Mouse (Mus musculus) limb, embryonic 13.5 days (tissue): ENCODE measurements around the gene 1810024B03Rik. TPM values are rescaled to one million over a fixed set of nuclear protein-coding genes. Genes with fewer than 3 reads are reported as not detected.
"Not testable (repeated sequence)": the region's sequence is repeated elsewhere in the genome, so short reads cannot be mapped to it uniquely, and the experiment has no call there.

ENCODE experiments used
- ATAC-seq: fragments of 200-750 bp; cut with Nextera tagmentation; 2 replicates; pipeline ENCODE4 v1.8.0; 2017; ENCODE audit warnings: low read depth, moderate number of reproducible peaks, moderate TSS enrichment; ENCODE audit not compliant: low FRiP score
- H3K27ac ChIP-seq: fragments of 300-500 bp; sonication (generic); 2 replicates; pipeline ENCODE4 v1.5.1; 2015; ENCODE audit warnings: inconsistent platforms, mild to moderate bottlenecking, moderate library complexity
- H3K27me3 ChIP-seq: fragments of 300-500 bp; sonication (generic); 2 replicates; pipeline ENCODE4 v1.6.1; 2015; ENCODE audit warnings: mild to moderate bottlenecking, inconsistent platforms
- H3K36me3 ChIP-seq: fragments of 300-500 bp; sonication (generic); 2 replicates; pipeline ENCODE4 v1.6.1; 2015; ENCODE audit warnings: inconsistent platforms, mild to moderate bottlenecking, moderate library complexity
- H3K4me1 ChIP-seq: fragments of 300-500 bp; sonication (generic); 2 replicates; pipeline ENCODE4 v1.6.1; 2015; ENCODE audit warnings: inconsistent platforms
- H3K4me2 ChIP-seq: fragments of 300-500 bp; sonication (generic); replicated peaks from 2 replicates; pipeline ENCODE4 v1.6.1; 2015; ENCODE audit warnings: inconsistent platforms, mild to moderate bottlenecking, moderate library complexity
- H3K4me3 ChIP-seq: fragments of 300-500 bp; sonication (generic); 2 replicates; pipeline ENCODE4 v1.5.1; 2015; ENCODE audit warnings: moderate library complexity, mild to moderate bottlenecking, inconsistent platforms
- H3K9ac ChIP-seq: fragments of 300-500 bp; sonication (generic); 2 replicates; pipeline ENCODE4 v1.6.1; 2015; ENCODE audit warnings: mild to moderate bottlenecking, inconsistent platforms
- H3K9me3 ChIP-seq: fragments of 300-500 bp; sonication (generic); 2 replicates; pipeline ENCODE4 v1.6.1; 2016; ENCODE audit warnings: inconsistent platforms
- WGBS: fragments of 180-500 bp; shearing (Covaris S2); methylation state at CpG from one replicate; pipeline ENCODE4 v1.1.7; 2015; 5-methylcytosine and 5-hydroxymethylcytosine counted together
- polyA plus RNA-seq: library from polyadenylated mRNA; unstranded; fragments of >200 nt; fragmentation: Nextera tagmentation; extraction: Ambion mirVana; gene quantifications from 2 replicates; pipeline ENCODE4 v1.2.1, GENCODE M21; 2015

1810024B03Rik gene
- polyA plus RNA-seq, 1 experiment from 2014 or later: 2.3 TPM

DNA sequence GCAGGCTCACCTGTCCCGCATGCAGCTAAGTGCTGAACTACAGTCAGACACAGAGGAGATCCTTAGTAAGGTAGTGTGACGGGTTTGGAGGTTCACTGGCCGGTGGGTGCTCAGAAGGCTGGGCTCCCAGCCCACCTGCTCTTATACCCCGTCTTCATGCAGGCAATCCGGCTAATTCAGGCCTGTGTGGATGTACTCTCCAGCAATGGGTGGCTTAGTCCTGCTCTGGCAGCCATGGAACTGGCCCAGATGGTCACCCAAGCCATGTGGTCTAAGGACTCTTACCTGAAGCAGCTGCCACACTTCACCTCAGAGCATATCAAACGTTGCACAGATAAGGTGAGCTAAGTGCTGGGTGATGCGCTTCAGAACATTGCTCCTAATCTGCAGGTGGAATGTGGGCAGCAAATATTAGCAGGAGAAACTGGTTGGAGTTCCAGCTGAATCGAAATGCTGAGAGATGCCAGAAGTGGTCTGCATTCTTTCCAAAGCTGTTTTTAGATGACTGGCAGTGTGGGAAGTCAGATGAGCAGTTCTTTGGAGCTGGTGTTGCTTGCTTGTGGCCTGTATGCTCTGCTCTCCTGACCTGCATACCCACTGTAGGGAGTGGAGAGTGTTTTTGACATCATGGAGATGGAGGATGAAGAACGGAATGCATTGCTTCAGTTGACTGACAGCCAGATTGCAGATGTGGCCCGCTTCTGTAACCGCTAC, 30.0 kb upstream of the 1810024B03Rik start:
- 93% methylated on average over 11 of the region's 11 CpGs for whole genome bisulfite sequencing
- no peaks in the 10 kb centered on the region for H3K4me1 ChIP-seq
- no peak overlapping the region for H3K9ac ChIP-seq
- no peak for ATAC-seq
- H3K36me3 ChIP-seq: peaks cover 92% of the 10 kb centered on the region
- no peaks in the 10 kb centered on the region for H3K9me3 ChIP-seq
- no peak overlapping the region for H3K4me2 ChIP-seq
- no peak overlapping the region for H3K27ac ChIP-seq
- no peaks in the 10 kb centered on the region for H3K27me3 ChIP-seq
- H3K4me3 ChIP-seq: no peak overlapping the region

DNA sequence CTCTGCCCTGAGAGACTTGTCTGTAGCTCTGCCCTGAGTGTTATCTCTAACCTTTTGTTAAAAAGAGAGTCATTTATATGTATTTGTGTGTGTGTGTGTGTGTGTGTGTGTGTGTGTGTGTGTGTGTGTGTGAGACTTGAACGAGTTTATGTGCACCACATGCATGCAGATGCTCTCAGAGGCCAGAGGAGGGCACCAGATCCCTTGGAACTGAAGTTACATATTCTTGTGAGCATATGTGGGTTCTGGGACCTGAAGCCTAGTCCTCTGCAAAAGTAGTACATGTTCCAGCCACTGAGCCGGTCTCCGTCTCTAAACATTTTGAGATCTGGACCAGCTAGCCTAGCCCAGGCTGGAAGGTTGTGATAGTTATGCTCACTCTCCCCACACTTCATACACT, 17.2 kb upstream of the 1810024B03Rik start:
- no peaks in the 10 kb centered on the region for H3K27me3 ChIP-seq
- H3K27ac ChIP-seq: no peak overlapping the region
- no peak overlapping the region for H3K4me3 ChIP-seq
- no peak for ATAC-seq
- no peak overlapping the region for H3K4me2 ChIP-seq
- H3K9ac ChIP-seq: no peak overlapping the region
- H3K4me1 ChIP-seq: no peaks in the 10 kb centered on the region
- H3K36me3 ChIP-seq: peaks cover 98% of the 10 kb centered on the region
- 89% methylated on average over 3 of the region's 3 CpGs for WGBS
- H3K9me3 ChIP-seq: 0 out of 2 replicates have a peak, but pooled peaks cover 3% of the 10 kb centered on the region

DNA sequence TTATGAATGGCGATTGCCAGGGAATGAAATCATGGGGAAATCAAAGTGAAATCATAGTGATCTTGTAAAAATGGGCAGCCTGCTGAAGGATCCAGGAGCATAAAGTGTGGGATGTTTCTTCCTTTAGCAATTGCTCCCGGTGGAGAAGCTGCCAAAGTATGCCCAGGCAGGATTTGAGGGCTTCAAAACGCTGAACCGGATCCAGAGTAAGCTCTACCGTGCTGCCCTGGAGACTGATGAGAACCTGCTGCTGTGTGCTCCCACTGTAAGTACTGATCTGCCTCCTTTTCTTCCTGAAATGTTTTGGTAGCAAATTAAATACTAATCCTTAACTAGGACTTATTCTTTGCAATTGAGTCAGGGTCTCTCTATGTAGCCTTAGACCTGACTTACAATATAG, 9.7 kb upstream of the 1810024B03Rik start:
- H3K4me2 ChIP-seq: no peak overlapping the region
- no peaks in the 10 kb centered on the region for H3K4me1 ChIP-seq
- no peaks in the 10 kb centered on the region for H3K9me3 ChIP-seq
- H3K27me3 ChIP-seq: no peaks in the 10 kb centered on the region
- H3K4me3 ChIP-seq: no peak overlapping the region
- ATAC-seq: no peak
- H3K36me3 ChIP-seq: peaks cover 100% of the 10 kb centered on the region
- no peak overlapping the region for H3K9ac ChIP-seq
- 92% methylated on average over 5 of the region's 5 CpGs for WGBS
- H3K27ac ChIP-seq: no peak overlapping the region

DNA sequence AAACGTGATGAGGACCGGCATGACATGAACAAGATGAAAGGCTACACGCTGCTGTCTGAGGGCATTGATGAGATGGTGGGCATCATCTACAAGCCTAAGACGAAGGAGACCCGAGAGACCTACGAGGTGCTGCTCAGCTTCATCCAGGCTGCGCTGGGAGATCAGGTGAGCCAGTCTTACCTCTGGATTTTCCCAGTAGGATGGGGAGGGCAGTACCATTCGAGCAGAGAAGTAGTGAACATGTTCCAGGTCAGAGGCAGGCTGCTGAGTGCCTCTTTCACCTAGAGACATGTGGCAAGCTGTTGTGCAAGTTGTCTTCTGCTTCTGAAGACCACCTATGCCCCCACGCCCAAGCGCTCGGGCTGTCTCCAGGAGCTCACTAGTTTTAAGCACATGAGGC, 2.6 kb upstream of the 1810024B03Rik start:
- Histone ChIP-seq H3K27ac (no peak overlapping the region), H3K9ac (no peak overlapping the region), H3K4me3 (no peak overlapping the region), H3K4me1 (peaks cover 10% of the 10 kb centered on the region), H3K27me3 (no peaks in the 10 kb centered on the region), H3K36me3 (peaks cover 61% of the 10 kb centered on the region), H3K9me3 (no peaks in the 10 kb centered on the region), H3K4me2 (no peak overlapping the region)
- WGBS: 92% methylated on average over 11 of the region's 11 CpGs
- no peak for ATAC-seq

DNA sequence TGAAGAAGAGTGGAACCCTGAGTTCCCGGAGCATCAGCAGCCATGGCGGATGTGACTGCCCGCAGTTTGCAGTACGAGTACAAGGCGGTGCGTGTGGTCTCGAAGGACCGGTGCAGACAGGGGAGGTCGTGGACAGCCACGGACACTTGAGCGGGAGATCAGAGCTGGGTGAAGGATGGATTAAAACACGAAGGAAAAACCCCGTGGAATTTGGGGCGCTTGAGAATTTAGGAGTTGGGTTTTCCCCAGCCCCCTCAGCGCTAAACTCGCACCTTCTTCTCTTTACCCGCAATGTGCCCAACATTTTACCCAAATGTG, 331 bp upstream of the 1810024B03Rik start:
- no peak; the same call in 1 of the 2 replicates for ATAC-seq
- under 1% methylated on average over 17 of the region's 17 CpGs for WGBS
- no peaks in the 10 kb centered on the region for H3K9me3 ChIP-seq
- peaks cover 38% of the 10 kb centered on the region for H3K36me3 ChIP-seq
- peak overlapping the region; percentile 92 for H3K4me3 ChIP-seq
- H3K9ac ChIP-seq: peak overlapping the region; percentile 88
- H3K27me3 ChIP-seq: no peaks in the 10 kb centered on the region
- H3K27ac ChIP-seq: peak overlapping the region; percentile 72; the same call in 1 of the 2 replicates
- H3K4me1 ChIP-seq: peaks cover 10% of the 10 kb centered on the region
- peak overlapping the region; percentile 95 for H3K4me2 ChIP-seq

DNA sequence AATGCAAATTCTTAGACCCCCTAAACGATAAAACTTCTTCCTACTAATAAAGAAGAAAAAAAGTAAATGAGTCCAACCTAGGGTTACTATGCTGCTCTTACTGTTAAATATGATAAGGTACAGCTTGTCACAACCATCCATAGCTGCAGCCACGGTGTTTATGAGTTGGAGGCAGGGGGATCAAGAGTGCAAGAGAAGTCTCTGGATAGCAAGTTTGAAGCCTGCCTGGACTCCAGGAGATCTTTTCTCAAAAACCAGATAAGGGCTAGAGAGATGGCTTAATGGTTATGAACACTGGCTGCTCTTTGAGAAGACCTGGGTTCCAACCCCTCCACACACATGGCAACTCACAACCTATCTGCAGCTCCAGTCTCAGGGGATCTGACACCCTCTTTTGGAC, 1.2 kb downstream of the 1810024B03Rik start:
- H3K27ac ChIP-seq: no peak overlapping the region
- no peak for ATAC-seq
- WGBS: 96% methylated on average over 2 of the region's 2 CpGs
- no peaks in the 10 kb centered on the region for H3K9me3 ChIP-seq
- peaks cover 10% of the 10 kb centered on the region for H3K4me1 ChIP-seq
- peaks cover 32% of the 10 kb centered on the region for H3K36me3 ChIP-seq
- no peaks in the 10 kb centered on the region for H3K27me3 ChIP-seq
- no peak overlapping the region for H3K9ac ChIP-seq
- peak overlapping the region; percentile 60; the same call in 1 of the 2 replicates for H3K4me2 ChIP-seq
- no peak overlapping the region for H3K4me3 ChIP-seq

DNA sequence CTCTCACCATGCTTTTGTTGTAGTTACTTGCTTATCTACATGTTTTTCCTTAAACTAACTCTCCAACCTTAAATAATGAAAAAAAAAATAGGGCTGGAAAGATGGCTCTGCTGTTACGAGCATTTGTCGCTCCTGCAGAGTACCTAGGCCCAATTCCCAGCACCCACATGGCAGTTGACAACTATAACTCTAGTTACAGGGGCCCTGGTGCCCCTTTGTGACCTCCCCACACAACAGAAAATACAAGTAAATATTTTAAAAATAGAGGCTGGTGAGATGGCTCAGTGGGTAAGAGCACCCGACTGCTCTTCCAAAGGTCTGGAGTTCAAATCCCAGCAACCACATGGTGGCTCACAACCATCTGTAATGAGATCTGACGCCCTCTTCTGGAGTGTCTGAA, 2.1 kb downstream of the 1810024B03Rik start:
- ATAC-seq, H3K27ac ChIP-seq, H3K9me3 ChIP-seq, H3K4me3 ChIP-seq, H3K4me2 ChIP-seq, H3K9ac ChIP-seq, H3K27me3 ChIP-seq: not testable (repeated sequence)
- H3K4me1 ChIP-seq: peaks cover 10% of the 10 kb centered on the region
- 82% methylated on average over 4 of the region's 4 CpGs for WGBS
- peaks cover 25% of the 10 kb centered on the region for H3K36me3 ChIP-seq

DNA sequence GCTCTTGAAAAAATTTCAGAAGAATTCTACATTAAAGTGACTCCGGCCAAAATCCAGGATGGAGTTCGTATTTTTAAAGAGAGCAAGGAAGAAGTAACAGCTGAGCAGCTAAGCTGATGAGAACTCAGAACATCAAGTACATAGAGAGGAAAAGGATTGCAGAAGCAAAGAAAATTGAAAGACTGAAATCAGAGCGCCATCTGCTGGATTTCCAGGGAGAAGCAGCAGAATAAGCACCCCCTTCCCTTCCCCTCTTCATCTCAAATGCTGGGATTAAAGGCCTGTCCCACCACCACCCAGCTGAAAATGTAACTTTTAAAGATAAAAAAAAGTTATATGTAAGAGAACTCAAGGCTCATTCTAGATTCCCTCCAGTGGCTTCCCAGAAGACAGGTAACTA, 3.1 kb downstream of the 1810024B03Rik start:
- no peak overlapping the region for H3K9ac ChIP-seq
- 36% methylated on average over 3 of the region's 3 CpGs for WGBS
- no peak overlapping the region for H3K27ac ChIP-seq
- no peaks in the 10 kb centered on the region for H3K9me3 ChIP-seq
- H3K27me3 ChIP-seq: no peaks in the 10 kb centered on the region
- no peak overlapping the region for H3K4me3 ChIP-seq
- H3K4me2 ChIP-seq: no peak overlapping the region
- peaks cover 10% of the 10 kb centered on the region for H3K4me1 ChIP-seq
- H3K36me3 ChIP-seq: peaks cover 24% of the 10 kb centered on the region
- ATAC-seq: no peak

DNA sequence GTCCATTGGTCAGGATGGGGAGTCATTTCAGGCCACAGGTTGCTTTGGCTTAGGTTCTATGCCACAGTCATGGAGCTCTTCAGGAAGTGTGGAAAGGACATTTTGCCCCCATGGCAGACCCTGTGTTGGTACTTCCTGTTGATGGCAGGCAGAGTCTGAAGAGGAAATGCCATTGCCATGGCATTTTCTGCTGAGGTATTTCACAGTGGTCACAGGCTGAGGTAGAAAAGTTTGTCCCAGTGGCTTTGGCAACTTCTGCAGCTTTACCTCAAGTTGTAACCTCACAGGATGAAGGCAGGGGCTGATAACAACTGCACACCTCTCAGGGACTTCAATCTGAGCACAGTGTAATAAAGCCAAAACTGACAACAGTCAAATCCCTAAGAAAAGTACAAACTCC, 18.5 kb downstream of the 1810024B03Rik start:
- Histone ChIP-seq H3K9ac (no peak overlapping the region), H3K36me3 (no peaks in the 10 kb centered on the region), H3K4me1 (no peaks in the 10 kb centered on the region), H3K4me3 (no peak overlapping the region), H3K4me2 (no peak overlapping the region), H3K27ac (no peak overlapping the region), H3K9me3 (no peaks in the 10 kb centered on the region), H3K27me3 (no peaks in the 10 kb centered on the region)
- ATAC-seq: no peak

DNA sequence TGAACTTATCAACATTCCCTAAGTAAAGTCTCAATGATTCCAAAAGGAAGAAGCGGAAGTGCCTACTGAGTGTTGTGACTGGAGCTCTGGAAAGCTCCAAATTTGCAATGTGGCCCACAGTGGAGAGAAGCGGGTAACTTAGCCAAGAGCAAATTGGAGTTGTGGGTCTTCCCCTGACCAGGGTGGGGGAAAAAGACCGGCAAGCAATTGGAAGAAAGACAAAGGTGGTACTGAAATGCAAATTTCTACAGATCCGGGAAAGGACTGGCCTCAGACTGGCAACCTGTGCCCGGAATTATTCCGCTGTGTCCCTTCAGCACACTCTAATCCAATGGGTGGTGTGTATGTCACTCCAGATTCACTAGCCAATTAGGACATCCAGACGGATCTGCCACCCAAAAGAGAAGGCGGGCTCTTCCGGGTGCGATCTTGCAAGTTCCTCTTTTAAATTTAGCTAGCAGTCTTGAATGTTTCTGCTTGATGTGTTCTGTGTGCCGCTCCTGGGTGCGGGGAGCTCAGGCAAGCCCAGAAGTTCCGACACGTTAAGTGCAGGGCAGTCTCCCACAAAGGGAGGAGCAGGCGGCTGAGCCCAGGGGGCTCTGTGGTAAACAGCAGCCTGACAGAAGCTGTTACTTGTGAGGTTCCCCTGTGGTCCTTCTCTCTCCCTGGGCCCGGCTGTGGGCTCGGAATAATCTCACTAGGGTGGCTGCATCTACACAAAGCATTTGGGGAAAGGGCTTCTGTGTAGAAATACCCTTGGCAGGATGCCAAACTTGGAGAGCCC, 25.3 kb downstream of the 1810024B03Rik start:
- Histone ChIP-seq H3K9ac (peak overlapping the region; percentile 78), H3K27me3 (no peaks in the 10 kb centered on the region), H3K9me3 (no peaks in the 10 kb centered on the region), H3K36me3 (no peaks in the 10 kb centered on the region), H3K4me1 (peaks cover 5% of the 10 kb centered on the region; the same call in 1 of the 2 replicates), H3K4me2 (peak overlapping the region; percentile 82), H3K4me3 (peak overlapping the region; percentile 60), H3K27ac (peak overlapping the region; percentile 86)
- ATAC-seq: peak; percentile 100
- 3% methylated on average over 17 of the region's 17 CpGs for WGBS

DNA sequence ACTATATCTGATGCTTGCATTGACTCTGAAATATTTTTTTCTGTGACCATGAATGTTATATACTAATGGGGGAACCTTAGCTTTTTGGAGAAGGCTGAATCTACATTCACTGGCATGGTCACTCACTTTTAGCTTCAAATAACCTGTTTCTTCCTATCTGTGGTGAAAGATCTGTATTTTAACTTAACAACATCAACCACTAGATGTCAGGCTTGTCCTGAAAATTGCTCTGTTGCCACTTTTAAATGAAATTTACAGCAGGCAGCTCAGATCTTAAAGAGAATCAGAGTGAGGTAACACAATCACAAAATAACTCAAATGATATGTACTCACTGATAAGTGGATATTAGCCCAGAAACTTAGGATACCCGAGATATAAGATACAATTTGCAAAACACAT, 41.8 kb downstream of the 1810024B03Rik start:
- WGBS: 10% methylated on average over 1 of the region's 1 CpGs
- not testable (repeated sequence) for H3K27ac ChIP-seq, H3K36me3 ChIP-seq, H3K27me3 ChIP-seq, H3K4me1 ChIP-seq, ATAC-seq, H3K9me3 ChIP-seq, H3K4me3 ChIP-seq, H3K4me2 ChIP-seq, H3K9ac ChIP-seq

DNA sequence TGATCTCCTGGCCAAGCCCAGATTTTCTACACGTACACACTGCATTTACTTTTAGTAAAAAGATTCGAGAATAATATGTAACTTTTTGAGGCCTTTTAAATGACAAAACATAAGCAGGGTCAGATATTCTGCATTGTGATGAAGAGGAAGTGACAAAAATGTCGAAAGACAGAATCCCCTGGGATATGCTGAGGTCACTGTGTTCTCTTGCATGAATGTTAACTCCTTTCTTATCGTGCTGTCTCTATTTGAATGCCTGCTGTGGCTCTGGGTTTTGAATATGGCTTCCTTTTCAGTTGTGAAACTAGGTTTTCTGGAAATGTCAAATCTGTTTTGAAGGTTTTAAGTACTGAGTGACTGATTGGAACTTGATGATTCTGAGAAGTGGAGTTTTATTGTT, 42.4 kb downstream of the 1810024B03Rik start:
- WGBS: 54% methylated on average over 4 of the region's 4 CpGs
- H3K4me3 ChIP-seq: no peak overlapping the region
- no peaks in the 10 kb centered on the region for H3K27me3 ChIP-seq
- H3K9ac ChIP-seq: no peak overlapping the region
- no peak overlapping the region for H3K4me2 ChIP-seq
- H3K9me3 ChIP-seq: no peaks in the 10 kb centered on the region
- no peak for ATAC-seq
- no peaks in the 10 kb centered on the region for H3K36me3 ChIP-seq
- H3K4me1 ChIP-seq: no peaks in the 10 kb centered on the region
- no peak overlapping the region for H3K27ac ChIP-seq
